Mouse (Mus musculus): Measurements from ENCODE around the gene Colca2. TPM values are rescaled to one million over a fixed set of nuclear protein-coding genes. Genes with fewer than 3 reads are reported as not detected.

Gene Colca2
- total RNA-seq, 2 experiments from 2014 or later, result 0.96 to 1.5 TPM

GRCm38 (mm10) chr9:51273581-51274154 lies 4.7 kb downstream of the Colca2 start:
- no peak for DNase-seq (ENCODE audit: low spot score in 2 of 2)

DNA sequence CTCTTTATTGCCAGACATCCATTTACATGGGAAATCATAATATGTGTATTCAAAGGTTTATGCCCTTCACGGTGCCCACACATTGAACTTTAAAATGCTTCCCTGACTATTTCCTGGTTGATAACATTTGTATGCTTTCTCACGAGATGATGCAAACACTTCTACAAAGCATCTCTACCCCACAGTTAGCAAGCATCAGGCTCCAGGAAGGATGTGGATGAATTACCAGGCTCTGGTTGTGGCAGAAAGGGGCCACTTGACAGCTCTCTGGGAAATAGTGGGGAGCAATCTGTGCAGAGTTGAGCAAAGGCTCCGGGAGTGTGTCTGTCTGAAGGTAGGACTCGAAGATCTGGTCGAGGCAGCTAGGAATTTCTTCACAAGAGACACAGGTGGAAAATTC lies 6.3 kb downstream of the Colca2 start:
- no peak for DNase-seq (ENCODE audit: low spot score in 2 of 2)

DNA sequence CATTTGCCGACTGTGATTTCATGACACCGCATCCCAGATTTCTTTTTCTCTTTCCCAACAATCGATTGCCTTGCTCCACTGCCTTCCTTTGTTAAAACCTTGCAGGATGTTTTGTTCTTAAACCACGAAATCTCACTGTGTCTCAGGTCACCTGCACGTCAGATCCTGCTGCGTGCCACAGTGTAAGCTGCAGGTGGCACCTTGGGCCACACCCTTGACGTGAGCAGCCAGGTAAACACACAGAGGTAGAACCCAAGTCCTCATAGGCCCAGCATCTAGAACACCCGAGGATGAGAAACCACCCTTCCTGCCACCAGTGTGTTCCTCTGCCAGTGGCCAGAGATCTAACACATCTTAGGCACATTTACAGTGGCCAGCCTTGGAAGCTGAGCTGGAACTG lies 7.3 kb downstream of the Colca2 start:
- DNase-seq (ENCODE audit: low spot score in 2 of 2), result no peak

DNA sequence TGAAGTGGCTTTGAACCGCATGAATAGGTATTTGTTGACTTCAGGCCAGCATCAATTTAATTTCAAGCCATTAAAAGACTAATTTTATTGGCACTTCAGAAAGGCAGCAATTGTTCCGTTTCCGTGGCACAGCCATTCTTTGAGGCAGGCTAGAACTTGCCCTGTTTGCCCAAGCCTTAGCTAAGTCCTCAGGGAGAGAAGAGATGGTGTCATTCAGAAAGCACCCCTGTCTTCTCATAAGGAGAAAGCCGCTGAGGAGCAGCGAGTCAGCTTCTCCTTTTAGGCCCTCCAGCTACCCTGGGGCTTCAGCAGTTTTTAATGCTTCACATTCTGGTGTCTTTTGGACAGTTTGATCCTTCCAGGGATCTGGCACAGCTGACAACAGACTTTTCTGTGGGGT lies 9.5 kb downstream of the Colca2 start:
- DNase-seq (ENCODE audit: low spot score in 2 of 2), result no peak

DNA sequence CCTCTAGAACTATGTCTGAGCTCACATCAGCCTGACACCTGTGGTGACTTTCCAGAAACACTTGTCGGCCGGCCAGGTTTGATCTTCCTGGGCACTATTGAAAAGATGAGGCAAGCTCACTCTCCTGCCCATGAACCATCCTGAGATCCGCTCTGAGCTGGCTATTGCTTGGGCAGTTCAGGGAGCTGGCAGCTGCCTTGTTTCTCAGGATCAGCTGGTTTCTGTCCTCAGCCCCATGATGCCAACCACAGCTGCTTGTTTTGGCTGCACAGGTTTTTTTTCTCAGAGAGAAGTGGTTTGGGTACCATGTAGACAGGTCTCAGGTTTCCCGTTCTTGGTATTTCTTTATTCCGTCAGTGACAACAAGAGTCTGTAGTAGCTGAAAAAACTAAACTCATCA lies 19.9 kb downstream of the Colca2 start:
- no peak for DNase-seq (ENCODE audit: low spot score in 2 of 2)

DNA sequence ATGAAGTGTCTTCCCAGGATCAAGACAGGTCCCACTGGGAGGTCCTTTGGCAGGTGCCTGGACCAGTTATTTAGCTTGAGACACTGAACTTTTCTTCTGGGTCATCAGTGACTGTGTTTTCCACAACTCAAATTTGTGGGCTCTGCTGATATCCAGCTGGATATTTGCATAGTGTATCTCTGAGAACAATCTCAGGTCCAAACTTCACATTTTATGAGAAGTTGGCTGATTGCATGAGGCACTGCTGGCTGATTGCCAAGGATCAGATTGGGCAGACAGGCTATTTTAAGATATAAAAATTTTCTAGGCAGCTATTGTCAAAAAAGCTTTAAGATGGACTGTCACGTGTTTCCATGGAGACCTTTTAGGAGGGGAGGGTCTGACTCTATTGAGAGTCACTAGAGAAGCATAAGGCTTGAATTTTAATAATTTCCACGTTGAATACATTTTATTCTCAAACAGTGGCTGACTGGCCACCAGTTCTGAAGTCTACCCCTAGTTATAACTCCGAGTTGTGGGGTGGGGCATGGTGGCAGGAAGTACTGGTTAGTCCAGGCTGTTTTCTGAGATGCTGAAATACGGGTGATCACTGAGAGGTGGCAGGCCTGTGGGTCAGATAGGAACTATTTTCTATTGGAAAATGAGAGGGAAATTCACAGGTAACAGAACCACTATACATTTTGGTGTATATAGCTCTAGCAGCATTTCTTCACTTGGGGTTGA lies 21.4 kb downstream of the Colca2 start:
- DNase-seq (ENCODE audit: low spot score in 2 of 2), result no peak

DNA sequence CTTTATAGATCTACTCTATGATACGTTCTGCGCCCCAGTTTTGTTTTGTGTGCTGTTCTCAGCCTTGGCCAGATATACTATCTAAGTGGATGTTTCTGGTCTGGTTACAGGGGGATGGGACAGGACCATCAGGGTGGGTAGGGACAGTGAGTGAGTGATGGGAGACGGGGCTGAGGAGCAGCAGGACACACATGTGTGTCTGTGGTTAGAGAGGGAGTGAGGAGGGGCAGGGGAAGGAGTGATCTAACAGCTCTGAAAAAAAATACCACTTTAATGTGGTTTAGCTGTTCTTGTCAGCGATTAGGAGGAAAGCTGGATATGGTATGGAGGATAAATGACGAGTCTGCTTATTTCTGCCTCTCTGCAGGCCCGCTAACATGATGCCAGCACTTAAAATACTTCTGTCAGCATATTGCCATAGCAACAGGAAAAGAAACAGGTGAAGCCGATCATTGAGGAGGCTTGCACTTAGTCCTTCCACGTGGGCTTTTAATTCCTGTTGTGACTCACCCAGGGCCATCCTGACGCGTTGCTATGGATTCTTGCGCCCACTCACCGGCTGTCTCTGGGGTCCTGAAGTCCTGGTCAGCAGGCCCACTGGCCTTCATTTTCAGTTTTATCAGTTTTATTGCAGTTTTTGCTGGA lies 39.5 kb downstream of the Colca2 start:
- peak; percentile 14 to 22 for DNase-seq (ENCODE audit: low spot score in 2 of 2)

GRCm38 (mm10) chr9:51232163-51232562 lies 46.2 kb downstream of the Colca2 start:
- no peak for DNase-seq (ENCODE audit: low spot score in 2 of 2)

DNA sequence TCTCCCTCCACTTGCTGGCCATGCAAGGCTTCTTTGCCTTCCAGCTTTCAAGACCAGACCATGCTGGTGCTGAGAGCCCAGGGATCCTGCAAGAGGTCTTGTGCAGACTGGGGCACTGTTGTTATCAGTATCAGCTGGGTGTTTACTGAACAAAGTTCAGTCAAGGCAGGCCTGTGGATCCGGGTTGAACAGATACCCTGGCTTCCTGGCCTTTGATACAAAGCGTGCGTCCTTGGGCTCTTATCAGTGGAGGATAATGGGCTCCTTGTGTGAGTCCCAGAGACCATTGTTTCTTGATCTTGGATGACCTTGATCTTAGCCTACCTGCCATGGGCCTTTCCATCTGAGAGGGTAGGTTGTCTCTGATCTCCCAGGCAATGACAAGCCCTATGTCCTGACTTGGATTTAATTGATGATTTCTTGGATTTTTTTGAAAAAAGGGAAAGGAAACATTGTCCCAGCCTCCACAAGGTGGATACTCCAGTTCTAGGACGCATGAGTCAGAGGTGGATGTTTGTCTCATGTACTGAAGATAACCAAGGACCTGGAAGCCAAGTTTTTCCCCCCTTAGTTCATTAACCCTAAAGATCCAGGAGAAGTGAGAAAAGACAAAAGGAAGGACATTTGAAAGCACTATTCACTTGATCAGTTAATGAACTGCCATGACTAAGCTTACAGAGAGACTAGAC lies 47.5 kb downstream of the Colca2 start:
- no peak for DNase-seq (ENCODE audit: low spot score in 2 of 2)

DNA sequence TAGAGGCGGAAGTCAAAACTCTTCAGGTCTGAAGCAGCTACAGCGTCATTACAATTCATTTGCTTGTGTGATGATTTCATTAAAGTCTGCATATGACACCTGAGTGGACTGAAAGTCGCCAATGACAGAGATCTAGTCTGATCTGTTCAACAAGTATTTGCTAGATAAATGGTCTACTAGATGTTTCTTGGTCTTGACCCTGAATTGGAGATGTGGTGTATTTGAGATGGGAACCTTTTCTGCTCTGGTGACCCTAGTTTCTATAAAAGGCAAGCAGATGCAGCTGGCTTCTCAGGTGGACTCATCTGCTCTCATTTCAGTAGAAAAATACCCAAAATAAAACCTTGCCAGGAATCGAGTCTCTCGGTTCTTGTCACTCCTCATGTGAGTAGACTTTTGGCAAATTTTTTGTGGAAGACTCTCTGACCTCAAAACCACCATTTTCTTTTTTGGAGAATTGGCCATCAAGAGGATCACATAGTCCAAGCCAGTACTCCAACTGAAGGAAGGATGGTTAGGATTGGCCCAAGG lies 52.7 kb downstream of the Colca2 start:
- DNase-seq (ENCODE audit: low spot score in 2 of 2), result no peak

Other genes with a start within 250 kb of the Colca2 start
- gene Btg4, start 217.7 kb downstream of the Colca2 start, total RNA-seq (2021), result not detected
- gene Layn, start 201.5 kb downstream of the Colca2 start, total RNA-seq (2021), result 1 to 10 TPM; 6.3 to 7.9 TPM
- gene 4833427G06Rik, start 176.5 kb downstream of the Colca2 start, total RNA-seq (2021), result under 1 TPM; 0.58 to 0.75 TPM
- gene Gm32742, start 113.1 kb downstream of the Colca2 start, total RNA-seq (2021), result not detected
- under 1 TPM in 1 of 2 experiments, not detected in 1; 0.14 TPM for gene Pou2af1, start 64.9 kb downstream of the Colca2 start, total RNA-seq (2021)
- gene 1810046K07Rik, start 50.3 kb upstream of the Colca2 start, total RNA-seq (2021), result not detected